In genomic region chr4:128776568-128777289, GRCm38 (mm10) we compare ENCODE assay signal across 7 mouse cellular contexts. TPM values are rescaled to one million over a fixed set of nuclear protein-coding genes. Genes with fewer than 3 reads are reported as not detected.
DNase-seq lines count a peak whose midpoint lies in the region; ATAC-seq lines count a peak whose summit lies in the region.

No protein-coding gene starts in this region.

- H3K4me1 ChIP-seq in intestine, embryonic 16.5 days (ENCODE audit: control insufficient read depth, insufficient read depth, low read length): no peaks in the 10 kb centered on the region
- H3K4me1 ChIP-seq in limb, embryonic 10.5 days: no peaks in the 10 kb centered on the region
- no peaks in the 10 kb centered on the region for H3K4me1 ChIP-seq in midbrain, embryonic 13.5 days (replicated peaks)

- no peaks in the 10 kb centered on the region for H3K9me3 ChIP-seq in intestine, embryonic 16.5 days (ENCODE audit: control insufficient read depth, low read length)
- H3K9me3 ChIP-seq in limb, embryonic 10.5 days (replicated peaks): no peaks in the 10 kb centered on the region
- no peaks in the 10 kb centered on the region for H3K9me3 ChIP-seq in midbrain, embryonic 13.5 days

- WGBS in intestine, embryonic 16.5 days: 47% methylated on average over 20 of the region's 20 CpGs
- WGBS in limb, embryonic 10.5 days: 47% methylated on average over 20 of the region's 20 CpGs
- WGBS in midbrain, embryonic 13.5 days: 40% methylated on average over 20 of the region's 20 CpGs

- H3K27me3 ChIP-seq in intestine, embryonic 16.5 days (replicated peaks; ENCODE audit: control insufficient read depth, insufficient read depth, low read length): no peaks in the 10 kb centered on the region
- H3K27me3 ChIP-seq in limb, embryonic 10.5 days (ENCODE audit: low read depth, poor library complexity, severe bottlenecking): no peaks in the 10 kb centered on the region
- H3K27me3 ChIP-seq in midbrain, embryonic 13.5 days: no peaks in the 10 kb centered on the region

- peak; percentile 83 to 86 for DNase-seq in adrenal gland, adult 18-20 months (ENCODE audit: low spot score in 2 of 2)
- peak; percentile 86 for DNase-seq in embryo, embryonic 10.5 days (ENCODE audit: low spot score)
- DNase-seq in gastrocnemius, postnatal 4 days (ENCODE audit: low spot score in 2 of 2): peak; percentile 68 to 74
- peak; percentile 86 for DNase-seq in limb, embryonic 10.5 days (ENCODE audit: low spot score)
- peak; percentile 45 to 82 for DNase-seq in spleen, adult 18-20 months

- H3K36me3 ChIP-seq in intestine, embryonic 16.5 days (ENCODE audit: control insufficient read depth, insufficient read depth, low read length): peaks cover 43% of the 10 kb centered on the region
- H3K36me3 ChIP-seq in limb, embryonic 10.5 days: peaks cover 100% of the 10 kb centered on the region
- H3K36me3 ChIP-seq in midbrain, embryonic 13.5 days: peaks cover 94% of the 10 kb centered on the region

- H3K4me3 ChIP-seq in intestine, embryonic 16.5 days (ENCODE audit: low read length): no peak overlapping the region
- H3K4me3 ChIP-seq in limb, embryonic 10.5 days: no peak overlapping the region
- H3K4me3 ChIP-seq in midbrain, embryonic 13.5 days (replicated peaks): no peak overlapping the region

- H3K4me2 ChIP-seq in intestine, embryonic 16.5 days (ENCODE audit: low read depth, low read length): no peak overlapping the region
- H3K4me2 ChIP-seq in midbrain, embryonic 13.5 days (replicated peaks): no peak overlapping the region

- ATAC-seq in intestine, embryonic 16.5 days: peak; percentile 32
- ATAC-seq in midbrain, embryonic 13.5 days: peak; percentile 81

- H3K27ac ChIP-seq in intestine, embryonic 16.5 days (ENCODE audit: low read length): no peak overlapping the region
- 0 out of 2 replicates have a peak overlapping the region, but pooled peaks have one; percentile 33 for H3K27ac ChIP-seq in limb, embryonic 10.5 days
- H3K27ac ChIP-seq in midbrain, embryonic 13.5 days: 0 out of 2 replicates have a peak overlapping the region, but pooled peaks have one; percentile 17

- no peak overlapping the region for H3K9ac ChIP-seq in intestine, embryonic 16.5 days (ENCODE audit: low read depth, low read length)
- no peak overlapping the region for H3K9ac ChIP-seq in midbrain, embryonic 13.5 days (replicated peaks)

RNA-seq across cellular contexts. Expression of gene A3galt2, which starts 21.6 kb away (rescaled TPM):
- total RNA-seq in adrenal gland, adult 18-20 months (2021): under 1 TPM; 0.17 to 0.42 TPM
- under 1 TPM; 0.26 to 0.37 TPM for total RNA-seq in gastrocnemius, postnatal 4 days (2021)
- 0.07 and 0.09 TPM in 2 replicates for polyA plus RNA-seq in intestine, embryonic 16.5 days (2015; fragmentation: Nextera tagmentation; extraction: Ambion mirVana)
- polyA plus RNA-seq in limb, embryonic 10.5 days (2016; fragmentation: Nextera tagmentation; extraction: Ambion mirVana): 0.10 TPM in 1 of 2 replicates, not detected in the other
- polyA plus RNA-seq in midbrain, embryonic 13.5 days (2015; fragmentation: Nextera tagmentation; extraction: Ambion mirVana): 0.23 and 0.58 TPM in 2 replicates

RNA-seq across cellular contexts. Expression of gene Zfp362, which starts 29.1 kb away (rescaled TPM):
- total RNA-seq in adrenal gland, adult 18-20 months (2021): 10 to 100 TPM; 16.0 to 17.5 TPM
- 10 to 100 TPM; 24.7 to 29.8 TPM for total RNA-seq in gastrocnemius, postnatal 4 days (2021)
- polyA plus RNA-seq in intestine, embryonic 16.5 days (2015; fragmentation: Nextera tagmentation; extraction: Ambion mirVana): 20.1 and 20.3 TPM in 2 replicates
- 41.4 and 48.6 TPM in 2 replicates for polyA plus RNA-seq in limb, embryonic 10.5 days (2016; fragmentation: Nextera tagmentation; extraction: Ambion mirVana)
- polyA plus RNA-seq in midbrain, embryonic 13.5 days (2015; fragmentation: Nextera tagmentation; extraction: Ambion mirVana): 38.8 and 44.0 TPM in 2 replicates
